Mouse (Mus musculus): Measurements from ENCODE around the gene Zfp618.

DNA sequence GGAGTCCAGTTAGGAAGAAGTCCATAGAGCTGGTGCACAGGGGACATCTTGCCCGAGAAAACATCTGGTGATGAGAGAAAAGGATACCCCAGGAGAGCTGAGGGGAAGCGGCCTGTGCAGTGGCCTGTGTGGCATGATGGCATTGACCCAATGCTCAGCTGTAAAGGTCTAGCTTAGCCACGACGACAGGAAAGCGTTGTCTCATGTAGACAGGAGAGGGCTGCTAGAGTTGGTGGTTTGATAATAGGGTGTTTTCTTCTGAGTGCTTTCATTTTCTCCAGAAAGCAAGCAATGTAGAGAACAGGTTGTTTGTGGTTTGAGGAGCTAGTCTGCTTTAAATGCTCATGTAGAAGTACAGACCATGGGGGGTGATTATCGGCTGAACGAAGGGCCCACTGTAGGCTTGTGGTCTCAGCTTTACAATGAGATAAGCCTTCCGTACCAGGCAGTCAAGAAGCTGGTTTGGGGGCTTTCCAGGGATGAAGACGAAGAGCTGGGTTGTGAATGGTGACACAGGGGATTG is 59.4 kb downstream of the Zfp618 start:
- TF ChIP-seq CTCF (IDR thresholded peaks at IDR 0.05; ENCODE audit: low read depth, low read length) (no peak), TAL1 (conservative IDR thresholded peaks at IDR 0.05; ENCODE audit: low read depth, low read length) (no peak), POLR2AphosphoS5 (IDR thresholded peaks at IDR 0.05; ENCODE audit: insufficient replicate concordance, low read depth, low read length) (no peak)

All from G1E (cell line).